Mouse (Mus musculus) kidney, postnatal 0 days (tissue): ENCODE data around the gene Wasf3. TPM values are rescaled to one million over a fixed set of nuclear protein-coding genes. Genes with fewer than 3 reads are reported as not detected.
A peak's percentile ranks its signal among the peaks of the same experiment; 100 is the strongest.

Experiments used
- ATAC-seq: fragments of 200-750 bp; cut with Nextera tagmentation; replicated peaks from 2 replicates; pipeline ENCODE4 v1.8.0; 2017; ENCODE audit warnings: low read depth, moderate number of reproducible peaks, moderate TSS enrichment, moderate library complexity; ENCODE audit not compliant: low FRiP score
- DNase-seq: peaks from one replicate; pipeline ENCODE4 v3.0.0-alpha.2; 2016; ENCODE audit warnings: low spot score
- H3K27ac ChIP-seq: fragments of 300-500 bp; sonication (generic); 2 replicates; pipeline ENCODE4 v1.5.1; 2014; ENCODE audit warnings: mild to moderate bottlenecking
- H3K27me3 ChIP-seq: fragments of 300-500 bp; sonication (generic); 2 replicates; pipeline ENCODE4 v1.6.1; 2014; ENCODE audit warnings: low read length, mixed read lengths; ENCODE audit not compliant: insufficient read depth
- H3K36me3 ChIP-seq: fragments of 300-500 bp; sonication (generic); 2 replicates; pipeline ENCODE4 v1.6.1; 2014; ENCODE audit warnings: low read length, mixed read lengths; ENCODE audit not compliant: insufficient read depth
- H3K4me1 ChIP-seq: fragments of 300-500 bp; sonication (generic); replicated peaks from 2 replicates; pipeline ENCODE4 v1.6.1; 2014; ENCODE audit warnings: antibody characterized with exemption, low read length, mixed read lengths; ENCODE audit not compliant: insufficient read depth
- H3K4me2 ChIP-seq: fragments of 300-500 bp; sonication (generic); 2 replicates; pipeline ENCODE4 v1.6.1; 2014; ENCODE audit warnings: mild to moderate bottlenecking, low read length, moderate library complexity, mixed read lengths
- H3K4me3 ChIP-seq: fragments of 300-500 bp; sonication (generic); replicated peaks from 2 replicates; pipeline ENCODE4 v1.5.1; 2014; ENCODE audit warnings: low read depth, low read length
- H3K9ac ChIP-seq: fragments of 300-500 bp; sonication (generic); 2 replicates; pipeline ENCODE4 v1.6.1; 2014; ENCODE audit warnings: low read depth, low read length
- H3K9me3 ChIP-seq: fragments of 300-500 bp; sonication (generic); replicated peaks from 2 replicates; pipeline ENCODE4 v1.6.1; 2016; ENCODE audit warnings: low read length, inconsistent platforms, mixed read lengths
- CTCF ChIP-seq: IDR thresholded peaks from 2 replicates; pipeline ENCODE4 v1.5.1; 2016; ENCODE audit warnings: antibody characterized with exemption, low read depth, mild to moderate bottlenecking, moderate library complexity
- WGBS: fragments of 180-500 bp; shearing (Covaris S2); extraction: QIAGEN DNeasy Blood & Tissue Kit; methylation state at CpG from one replicate; pipeline ENCODE4 v1.1.7; 2014; 5-methylcytosine and 5-hydroxymethylcytosine counted together
- polyA plus RNA-seq: library from polyadenylated mRNA; unstranded; fragments of >200 nt; fragmentation: Nextera tagmentation; extraction: Ambion mirVana; gene quantifications from 2 replicates; pipeline ENCODE4 v1.2.1, GENCODE M21; 2015

Wasf3 gene
- polyA plus RNA-seq, 1 experiment from 2014 or later: 2.0 TPM

DNA sequence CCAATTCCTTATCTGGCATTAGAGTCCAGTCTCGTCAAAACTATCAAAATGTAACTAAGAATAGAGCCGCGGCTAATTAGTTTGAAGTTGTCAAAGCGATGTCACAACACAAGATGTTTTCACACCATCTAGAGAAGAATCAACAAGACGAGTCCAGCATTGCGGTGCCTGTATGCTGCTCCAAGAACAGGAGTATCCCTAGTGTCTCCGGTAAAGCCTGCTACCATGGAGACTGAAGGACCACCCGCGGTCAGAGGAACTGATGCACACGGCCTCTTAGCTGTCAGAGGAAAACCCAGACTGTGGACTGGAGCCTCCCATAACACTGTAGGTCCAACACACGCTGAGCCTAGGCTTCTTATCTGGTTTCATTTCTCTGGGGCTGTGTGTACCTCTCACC lies 11.5 kb upstream of the Wasf3 start:
- Histone ChIP-seq H3K27me3 (no peaks in the 10 kb centered on the region), H3K9ac (no peak overlapping the region), H3K27ac (no peak overlapping the region), H3K4me2 (no peak overlapping the region), H3K36me3 (no peaks in the 10 kb centered on the region), H3K4me3 (no peak overlapping the region), H3K4me1 (no peaks in the 10 kb centered on the region), H3K9me3 (no peaks in the 10 kb centered on the region)
- WGBS: 87% methylated on average over 11 of the region's 11 CpGs
- no peak for TF ChIP-seq CTCF
- no peak for ATAC-seq
- no peak for DNase-seq

GRCm38 (mm10) chr5:146376601-146377000 lies 8.2 kb upstream of the Wasf3 start:
- no peak overlapping the region for H3K4me2 ChIP-seq
- H3K4me3 ChIP-seq: no peak overlapping the region
- no peak for ATAC-seq
- peak; percentile 61 for TF ChIP-seq CTCF
- WGBS: 82% methylated on average over 4 of the region's 4 CpGs
- no peak for DNase-seq
- no peaks in the 10 kb centered on the region for H3K36me3 ChIP-seq
- H3K27me3 ChIP-seq: no peaks in the 10 kb centered on the region
- no peak overlapping the region for H3K9ac ChIP-seq
- no peak overlapping the region for H3K27ac ChIP-seq
- H3K9me3 ChIP-seq: no peaks in the 10 kb centered on the region
- H3K4me1 ChIP-seq: no peaks in the 10 kb centered on the region

GRCm38 (mm10) chr5:146380041-146380440 lies 4.7 kb upstream of the Wasf3 start:
- no peaks in the 10 kb centered on the region for H3K36me3 ChIP-seq
- H3K27ac ChIP-seq: no peak overlapping the region
- H3K9me3 ChIP-seq: no peaks in the 10 kb centered on the region
- 83% methylated on average over 8 of the region's 8 CpGs for WGBS
- ATAC-seq (no peak), DNase-seq (no peak)
- no peak for TF ChIP-seq CTCF
- H3K4me2 ChIP-seq: no peak overlapping the region
- H3K4me1 ChIP-seq: no peaks in the 10 kb centered on the region
- H3K27me3 ChIP-seq: no peaks in the 10 kb centered on the region
- H3K4me3 ChIP-seq: no peak overlapping the region
- no peak overlapping the region for H3K9ac ChIP-seq

DNA sequence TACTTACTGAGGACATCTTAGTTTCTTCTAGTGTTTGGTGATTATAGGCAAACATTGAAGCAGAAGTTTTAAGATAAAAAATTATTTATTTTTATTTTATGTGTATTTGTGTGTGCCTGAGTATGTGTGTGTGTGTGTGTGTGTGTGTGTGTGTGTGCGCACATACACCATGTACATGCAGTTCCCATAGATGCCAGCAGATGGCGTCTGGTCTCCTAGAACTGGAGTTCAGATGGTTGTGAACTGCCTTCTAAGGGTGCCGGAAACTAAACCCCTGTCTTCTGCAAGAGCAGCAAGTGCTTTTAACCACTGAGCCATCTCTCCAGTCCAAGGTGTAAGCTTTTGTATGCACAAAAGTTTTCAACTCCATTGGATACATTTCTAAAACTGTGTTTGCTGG lies 2.5 kb upstream of the Wasf3 start:
- WGBS: 84% methylated on average over 3 of the region's 3 CpGs
- peak; percentile 35; the same call in 1 of the 2 replicates for TF ChIP-seq CTCF

GRCm38 (mm10) chr5:146383401-146383800 lies 1.4 kb upstream of the Wasf3 start:
- 77% methylated on average over 6 of the region's 6 CpGs for WGBS
- no peak overlapping the region for H3K4me3 ChIP-seq
- DNase-seq (no peak), ATAC-seq (no peak)
- no peaks in the 10 kb centered on the region for H3K9me3 ChIP-seq
- H3K27ac ChIP-seq: no peak overlapping the region
- H3K27me3 ChIP-seq: no peaks in the 10 kb centered on the region
- no peaks in the 10 kb centered on the region for H3K36me3 ChIP-seq
- TF ChIP-seq CTCF: no peak
- 0 out of 2 replicates have a peak, but pooled peaks cover 3% of the 10 kb centered on the region for H3K4me1 ChIP-seq
- H3K4me2 ChIP-seq: no peak overlapping the region
- H3K9ac ChIP-seq: no peak overlapping the region

More for the DNA sequence above, 2.5 kb upstream of the Wasf3 start:
- DNase-seq (no peak), ATAC-seq (no peak)
- Histone ChIP-seq H3K27me3 (no peaks in the 10 kb centered on the region), H3K4me1 (0 out of 2 replicates have a peak, but pooled peaks cover 3% of the 10 kb centered on the region), H3K27ac (no peak overlapping the region), H3K36me3 (no peaks in the 10 kb centered on the region), H3K9ac (no peak overlapping the region), H3K4me3 (no peak overlapping the region), H3K9me3 (no peaks in the 10 kb centered on the region), H3K4me2 (no peak overlapping the region)

GRCm38 (mm10) chr5:146385989-146386388 lies 1.2 kb downstream of the Wasf3 start:
- ATAC-seq: no peak
- no peak for DNase-seq
- WGBS: 14% methylated on average over 13 of the region's 13 CpGs
- Histone ChIP-seq H3K9me3 (no peaks in the 10 kb centered on the region), H3K4me3 (peak overlapping the region; percentile 59), H3K4me2 (peak overlapping the region; percentile 82), H3K27ac (no peak overlapping the region), H3K36me3 (no peaks in the 10 kb centered on the region), H3K9ac (no peak overlapping the region), H3K4me1 (0 out of 2 replicates have a peak, but pooled peaks cover 3% of the 10 kb centered on the region), H3K27me3 (no peaks in the 10 kb centered on the region)
- no peak for TF ChIP-seq CTCF

- DNase-seq: no peak
Measured at GRCm38 (mm10) chr5:146386906-146387305, 2.1 kb downstream of the Wasf3 start.

More at GRCm38 (mm10) chr5:146386906-146387305, 2.1 kb downstream of the Wasf3 start:
- Histone ChIP-seq H3K4me3 (no peak overlapping the region), H3K27ac (no peak overlapping the region), H3K27me3 (no peaks in the 10 kb centered on the region), H3K9ac (no peak overlapping the region), H3K4me1 (0 out of 2 replicates have a peak, but pooled peaks cover 3% of the 10 kb centered on the region), H3K36me3 (no peaks in the 10 kb centered on the region), H3K4me2 (no peak overlapping the region), H3K9me3 (no peaks in the 10 kb centered on the region)
- no peak for ATAC-seq
- TF ChIP-seq CTCF: peak; percentile 17; the same call in 1 of the 2 replicates
- WGBS: 94% methylated on average over 4 of the region's 4 CpGs
